Mouse (Mus musculus) embryo, embryonic 10 days (tissue): ENCODE measurements around the gene Fdxr.

ENCODE experiments used
- DNase-seq: peaks from one replicate; pipeline ENCODE4 v3.0.0-alpha.2; 2015; ENCODE audit warnings: low spot score

Fdxr gene

DNA sequence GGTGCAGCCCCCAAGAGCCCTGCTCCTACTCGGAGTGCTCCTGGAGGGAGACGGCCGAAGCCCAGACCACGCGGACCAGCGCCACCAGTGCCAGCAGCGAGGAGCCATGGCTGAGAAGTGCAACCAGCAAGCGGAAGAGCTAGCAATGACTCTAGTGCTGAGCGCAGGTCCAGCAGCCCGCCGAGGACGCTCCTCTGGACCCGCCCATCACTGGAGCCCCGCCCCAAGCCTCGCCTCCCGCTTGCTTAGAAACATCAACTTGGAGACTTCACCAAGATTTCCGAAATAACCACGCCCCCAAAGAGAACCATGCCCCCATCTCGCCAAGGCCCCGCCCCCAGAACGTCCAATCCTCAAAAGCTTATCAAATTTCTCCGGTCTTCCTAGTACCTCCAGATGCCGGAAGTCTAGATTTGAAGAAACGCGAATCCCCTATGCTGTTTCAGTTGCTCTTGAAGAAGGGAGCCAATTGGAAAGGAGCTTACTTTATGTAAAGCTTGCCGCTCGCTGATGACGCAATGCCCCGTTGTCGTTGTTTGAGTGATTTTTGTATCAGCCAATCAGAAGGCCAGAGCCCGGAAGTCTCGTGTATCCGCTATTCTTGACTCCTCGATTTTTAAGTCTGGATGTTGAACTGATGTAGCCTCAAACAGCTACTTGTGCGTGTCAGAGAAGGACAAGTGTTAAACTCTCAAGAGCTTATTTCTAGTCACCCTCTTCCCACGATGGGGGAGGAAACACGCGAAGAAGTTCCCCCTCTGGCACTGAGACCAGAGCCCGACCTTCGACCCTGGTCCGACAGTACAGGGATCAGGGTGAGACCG lies at the start of gene Fdxr:
TSS of gene Fdxr (minus strand) at position 271 of the 824 bp plus-strand sequence.
- peak; percentile 100 for DNase-seq

GRCm38 (mm10) chr11:115323354-115323753 lies 46.5 kb upstream of the Fdxr start:
- DNase-seq, result no peak

DNA sequence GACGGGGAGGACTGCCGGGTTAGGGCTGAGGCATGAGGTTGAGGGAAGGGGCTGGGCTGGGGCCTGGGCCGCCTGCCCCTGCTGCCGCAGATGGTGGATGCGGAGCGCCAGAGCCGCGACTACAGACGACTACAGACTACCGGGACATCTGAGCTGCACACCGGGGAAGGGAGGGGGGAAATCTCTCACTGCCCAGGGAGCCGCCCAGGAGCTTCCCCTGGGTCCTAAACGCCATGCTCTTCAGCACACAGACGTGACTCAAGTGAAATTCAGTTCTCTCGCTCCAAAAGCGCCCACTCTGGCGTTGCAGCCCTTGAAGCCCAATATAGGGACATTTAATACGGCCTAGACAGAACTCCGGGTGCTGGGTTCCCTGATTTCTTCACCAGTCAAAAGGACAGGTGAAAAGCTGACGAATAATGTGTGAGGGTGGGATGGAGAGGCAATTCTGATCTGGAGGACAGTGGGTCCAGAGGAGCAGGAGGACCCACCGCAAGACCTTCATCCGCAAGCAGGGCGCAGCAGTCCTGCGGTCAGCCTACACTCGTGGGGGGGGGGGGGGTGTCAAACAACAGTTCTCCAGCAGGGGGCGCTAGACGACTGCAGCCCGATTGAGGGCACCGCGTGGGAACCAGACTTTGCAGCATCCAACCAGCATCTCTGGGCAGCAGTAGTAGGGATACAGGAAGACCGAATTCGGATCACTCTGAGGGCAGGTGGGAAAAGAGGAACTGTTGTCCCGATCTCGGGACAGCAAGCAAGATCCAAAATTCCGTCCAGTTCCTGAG lies 45.2 kb upstream of the Fdxr start, which contains the start of gene Ush1g:
TSS of gene Ush1g (minus strand) at position 136 of the 788 bp plus-strand sequence.
- peak; percentile 79 for DNase-seq

DNA sequence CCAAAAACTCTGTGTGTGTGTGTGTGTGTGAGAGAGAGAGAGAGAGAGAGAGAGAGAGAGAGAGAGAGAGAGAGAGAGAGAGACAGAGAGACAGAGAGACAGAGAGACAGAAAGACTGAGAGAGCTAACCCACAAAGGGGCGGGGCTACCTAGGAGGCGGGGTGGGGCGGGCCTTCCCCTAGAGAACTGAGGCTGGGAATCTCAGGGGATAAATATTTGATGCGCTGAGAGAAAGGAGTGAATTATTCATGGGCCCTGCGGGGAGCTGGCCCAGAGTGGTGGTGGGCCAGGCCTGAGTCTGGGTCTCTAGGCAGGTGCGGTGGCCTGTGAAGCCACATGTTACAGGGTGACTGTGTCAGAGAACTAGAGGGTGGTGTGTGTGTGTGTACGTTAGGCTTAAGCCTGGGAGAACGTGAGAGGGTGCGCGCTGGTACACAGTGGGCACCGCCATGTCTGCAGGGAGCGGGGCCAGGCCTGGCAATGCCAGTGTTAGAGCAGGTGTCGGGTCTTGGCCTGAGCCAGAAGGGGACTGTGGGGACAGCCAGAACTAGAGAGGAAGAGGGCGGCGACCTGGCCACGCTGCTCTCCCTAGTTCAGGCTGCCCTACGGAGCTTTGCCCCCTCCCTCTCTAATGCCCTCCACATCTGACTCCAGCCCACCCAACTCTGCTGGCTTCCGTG lies 43.0 kb upstream of the Fdxr start:
- no peak for DNase-seq

DNA sequence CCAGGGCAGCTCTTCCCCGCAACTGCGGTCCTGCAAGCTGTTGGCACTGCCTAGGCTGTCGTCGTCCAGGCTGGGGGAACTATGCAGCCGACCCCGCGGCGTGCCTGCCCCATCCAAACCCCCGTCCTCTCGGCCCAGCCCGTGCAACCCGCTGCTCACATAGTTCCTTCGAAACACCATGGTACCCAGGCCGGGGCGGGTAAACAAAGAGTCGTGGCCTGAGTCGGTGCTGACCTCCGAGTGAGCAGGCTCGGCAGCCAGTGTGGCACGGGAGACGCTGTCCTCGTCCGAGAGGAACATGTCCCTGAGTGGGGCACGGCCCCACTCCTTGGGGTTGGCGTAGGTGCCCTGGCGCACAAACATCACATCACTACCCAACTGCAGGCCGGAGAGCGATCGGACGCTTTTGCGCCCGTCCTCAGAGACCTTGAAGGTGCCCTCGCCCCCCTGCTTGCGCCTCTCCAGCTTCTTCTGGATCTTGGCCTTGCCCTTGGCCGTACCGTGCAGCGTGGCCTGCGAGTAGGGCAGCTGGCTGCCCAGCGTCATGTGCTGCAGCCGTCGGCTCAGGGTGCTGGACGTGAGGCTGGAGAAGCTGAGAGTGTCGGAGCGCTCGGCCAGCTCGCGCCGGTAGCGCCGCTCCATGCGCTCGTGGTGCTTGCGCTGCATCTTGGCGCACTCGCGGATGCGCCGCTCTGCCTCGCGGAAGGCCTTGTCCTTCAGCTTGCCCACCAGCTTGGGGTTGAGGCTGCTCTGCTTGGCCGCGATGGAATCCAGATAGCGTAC lies 41.6 kb upstream of the Fdxr start:
- DNase-seq, result peak; percentile 44

DNA sequence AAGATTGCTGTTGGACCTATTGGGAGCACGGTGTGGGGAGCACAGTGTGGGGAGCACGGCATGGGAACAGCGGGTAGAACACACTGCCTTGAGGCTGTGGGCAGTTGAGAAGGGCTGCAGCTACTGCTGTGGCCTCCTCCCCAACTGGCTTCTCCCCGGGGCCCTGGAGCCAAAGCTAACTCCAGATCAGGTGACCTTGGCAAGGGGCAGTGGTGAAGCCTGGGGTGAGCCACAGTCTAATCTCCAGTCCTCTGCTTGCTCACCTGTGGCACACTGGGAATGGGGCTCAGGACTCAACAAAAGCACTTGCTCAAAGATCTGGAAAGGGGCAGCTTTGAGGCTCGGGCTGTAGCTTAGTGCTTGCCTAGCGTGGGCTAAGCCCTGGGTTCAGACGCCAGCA lies 40.4 kb upstream of the Fdxr start:
- DNase-seq, result no peak

- peak; percentile 49 for DNase-seq
These were observed 37.4 kb upstream of the Fdxr start for GRCm38 (mm10) chr11:115314249-115314648.

DNA sequence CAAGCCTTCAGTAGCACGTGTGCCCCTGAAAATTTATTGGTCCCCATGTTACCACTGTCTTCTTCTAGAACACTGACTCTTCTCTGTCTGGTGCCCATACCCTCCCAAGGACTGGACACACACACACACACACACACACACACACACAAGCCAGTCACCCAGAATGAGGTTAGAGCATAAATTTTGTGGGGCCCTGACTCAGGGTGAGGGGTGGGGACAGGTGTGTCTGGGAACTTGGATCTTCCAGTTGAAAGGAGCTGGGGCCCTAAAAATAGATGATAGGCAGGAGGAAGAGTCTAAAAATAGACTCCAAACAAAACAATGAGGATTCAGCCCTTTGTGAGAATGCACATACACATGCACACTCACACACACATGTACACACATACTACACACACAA lies 31.9 kb upstream of the Fdxr start:
- no peak for DNase-seq

- DNase-seq, result no peak
These were observed 30.0 kb upstream of the Fdxr start, which contains the start of gene Otop2 for GRCm38 (mm10) chr11:115306863-115307262. Gene Otop2 (plus strand): TSS chr11:115307163.

DNA sequence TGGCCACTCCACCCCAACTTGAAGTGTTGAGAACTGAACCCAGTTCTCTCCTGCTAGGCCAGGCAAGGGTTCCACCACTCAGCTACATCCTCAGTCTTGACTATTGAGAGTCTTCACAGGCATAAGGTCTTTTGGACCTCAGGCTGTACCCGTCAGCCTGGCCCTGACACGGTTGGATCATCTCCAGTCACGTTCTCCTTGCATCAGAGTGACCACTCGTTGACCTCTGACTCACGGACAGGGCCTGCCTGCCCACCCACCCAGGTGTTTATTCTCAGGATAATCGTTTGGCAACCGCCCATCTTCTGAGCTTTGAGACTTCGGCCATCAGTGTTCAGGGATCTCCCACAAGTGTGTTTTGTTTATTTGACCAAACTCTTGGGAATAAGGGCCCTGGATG lies 26.3 kb upstream of the Fdxr start:
- DNase-seq, result no peak

DNA sequence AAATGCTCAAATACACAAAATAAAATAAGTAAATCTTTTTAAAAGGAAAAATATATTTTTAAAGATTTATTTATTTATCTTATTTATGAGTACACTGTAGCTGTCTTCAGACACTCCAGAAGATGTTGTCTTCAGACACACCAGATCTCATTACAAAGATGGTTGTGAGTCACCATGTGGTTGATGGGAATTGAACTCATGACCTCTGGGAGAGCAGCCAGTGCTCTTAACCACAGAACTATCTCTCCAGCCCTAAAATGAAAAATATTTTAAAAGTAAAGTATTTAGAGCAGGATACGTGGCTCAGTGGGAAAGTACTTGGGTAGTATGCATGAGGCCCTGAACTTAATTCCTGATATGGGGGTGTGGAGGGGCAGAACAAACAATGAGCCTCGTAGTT lies 24.5 kb upstream of the Fdxr start:
- no peak for DNase-seq

GRCm38 (mm10) chr11:115300745-115301144 lies 23.9 kb upstream of the Fdxr start:
- DNase-seq, result no peak

- no peak for DNase-seq
These were observed 21.3 kb upstream of the Fdxr start for GRCm38 (mm10) chr11:115298160-115298559.

- peak; percentile 78 for DNase-seq
These were observed 20.5 kb upstream of the Fdxr start, which contains the start of gene Fads6 for GRCm38 (mm10) chr11:115297214-115297826. Gene Fads6 (minus strand): TSS chr11:115297663.

DNA sequence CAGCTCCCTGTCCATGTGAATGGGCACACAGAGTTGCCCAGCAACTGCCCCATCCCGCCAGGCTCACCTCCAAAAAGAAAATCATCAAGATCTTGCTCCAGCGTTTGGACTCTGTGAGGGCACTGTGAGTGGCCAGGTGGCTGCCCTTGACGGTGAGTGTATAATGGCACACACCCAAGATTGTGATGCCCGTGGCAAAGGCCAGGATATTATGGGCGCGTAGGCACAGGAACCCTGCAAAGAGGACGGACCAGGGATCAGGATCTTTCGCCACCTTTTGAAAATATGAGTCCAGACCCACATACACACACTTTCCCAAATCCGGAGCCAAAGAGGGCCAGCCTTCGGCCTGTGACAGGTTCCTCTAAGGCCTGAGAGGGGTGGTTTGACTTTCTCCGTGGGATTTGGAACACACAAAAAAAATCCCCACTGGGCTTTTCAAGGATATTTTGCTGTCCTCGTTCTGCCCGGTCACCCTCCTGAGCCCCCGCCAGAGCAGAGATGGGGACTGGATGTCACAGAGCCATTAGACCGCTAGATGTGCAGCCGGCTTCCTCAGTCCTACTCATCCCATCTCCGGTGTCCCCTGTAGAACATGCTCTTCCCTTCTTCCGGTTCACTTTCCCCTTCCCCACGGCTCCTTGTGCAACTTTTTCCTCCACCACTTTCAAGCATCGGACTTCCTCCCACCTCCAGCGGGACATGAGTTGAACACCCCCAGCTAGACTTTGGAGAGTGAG lies 19.8 kb upstream of the Fdxr start:
- DNase-seq, result no peak

GRCm38 (mm10) chr11:115295939-115296338 lies 19.1 kb upstream of the Fdxr start:
- no peak for DNase-seq

DNA sequence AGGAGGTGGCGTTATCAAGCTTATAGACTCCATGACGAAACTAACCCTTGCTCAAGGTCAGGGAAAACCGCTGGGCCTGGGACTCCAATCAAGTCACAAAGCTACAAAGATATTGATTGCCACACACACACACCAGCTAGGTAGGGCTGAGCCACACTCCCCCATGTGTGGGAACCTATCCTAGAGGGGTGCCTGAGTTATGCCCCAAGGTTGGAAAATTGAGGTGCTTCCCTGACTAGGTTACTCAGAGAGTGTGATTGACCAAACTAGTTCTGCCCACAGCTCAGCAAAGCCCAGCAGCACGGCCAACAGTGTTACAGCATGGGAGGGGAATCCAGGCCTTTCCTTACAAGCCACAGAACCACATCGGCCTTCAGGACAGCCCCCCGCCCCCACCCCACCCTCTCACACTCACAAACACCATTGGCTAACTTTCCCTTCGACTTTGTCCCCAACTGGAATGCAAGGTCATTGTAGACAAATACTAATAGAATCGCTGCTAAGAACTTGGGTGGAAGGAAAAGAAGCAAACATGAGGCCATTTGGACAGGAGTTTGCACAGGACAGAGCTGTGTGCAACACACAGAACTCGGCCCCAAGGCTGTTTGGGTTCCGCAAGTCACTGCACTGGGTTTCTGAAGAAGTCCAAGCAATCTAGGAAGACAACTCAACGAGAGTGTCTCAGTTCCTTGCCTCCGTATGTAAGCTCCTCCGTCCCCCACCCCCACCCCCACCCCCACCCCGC lies 16.0 kb upstream of the Fdxr start:
- DNase-seq, result no peak

GRCm38 (mm10) chr11:115291503-115291902 lies 14.7 kb upstream of the Fdxr start:
- DNase-seq, result no peak

- no peak for DNase-seq
These were observed 14.1 kb upstream of the Fdxr start for GRCm38 (mm10) chr11:115290919-115291318.

DNA sequence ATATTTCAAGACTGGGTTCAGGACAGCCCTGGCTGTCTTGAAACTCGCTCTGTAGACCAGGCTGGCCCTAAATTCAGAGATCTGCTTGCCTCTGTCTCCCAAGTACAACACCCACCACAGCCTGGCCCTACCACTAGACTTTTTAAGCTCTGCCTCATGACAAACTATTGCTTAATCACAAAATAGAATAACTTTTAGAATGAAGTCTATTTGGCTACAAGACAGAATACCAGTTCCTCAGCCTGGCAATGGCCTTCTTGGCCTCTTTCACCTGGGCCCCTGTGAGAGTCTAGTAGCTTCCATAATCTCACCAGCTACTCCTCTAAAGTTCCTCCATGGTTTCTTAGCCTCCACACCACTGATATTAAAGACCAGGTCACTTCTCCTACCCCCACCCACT lies 13.5 kb upstream of the Fdxr start:
- no peak for DNase-seq
